Mouse (Mus musculus): ENCODE data around the gene Trpm6.
A peak's percentile ranks its signal among the peaks of the same experiment; 100 is the strongest.

The Trpm6 gene

DNA sequence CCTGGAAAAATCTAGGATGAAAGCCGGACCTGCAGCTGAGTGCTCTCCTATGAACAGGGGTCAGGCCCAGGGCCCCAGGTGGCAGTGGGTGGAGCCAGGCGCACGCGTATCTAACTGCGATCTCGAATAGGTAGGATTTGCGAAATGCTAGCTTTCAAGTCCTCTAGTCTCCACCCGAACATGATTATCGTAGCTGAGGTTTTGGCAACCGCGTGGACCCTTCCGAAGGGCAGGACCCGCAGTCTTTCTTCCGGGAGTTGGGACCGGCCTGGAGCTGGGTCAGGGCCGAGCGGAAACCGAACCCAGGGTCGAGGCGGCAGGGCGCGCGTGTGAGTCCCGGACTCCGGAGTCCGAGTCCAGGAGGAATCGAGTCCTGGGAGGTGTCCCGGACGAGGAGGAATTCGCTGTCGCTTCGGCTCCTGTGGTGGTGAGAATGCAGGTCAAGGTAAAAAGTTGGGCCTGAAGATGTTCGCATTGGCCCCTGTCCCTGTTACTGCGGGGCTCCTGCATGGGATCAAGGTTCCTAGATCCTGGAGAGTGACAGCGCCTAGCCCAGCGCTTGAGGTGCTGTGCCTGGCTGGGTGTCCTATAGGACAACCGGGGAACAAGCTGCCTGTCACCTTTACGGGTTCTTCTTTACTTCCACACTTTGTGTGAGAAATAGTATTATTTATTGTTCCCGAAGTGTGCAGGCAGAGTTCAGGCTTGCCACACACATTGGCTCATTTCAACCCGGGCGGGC, at the start of gene Trpm6:
TSS of gene Trpm6 (plus strand) at position 386 of the 742 bp plus-strand sequence.
- no peak for DNase-seq

DNA sequence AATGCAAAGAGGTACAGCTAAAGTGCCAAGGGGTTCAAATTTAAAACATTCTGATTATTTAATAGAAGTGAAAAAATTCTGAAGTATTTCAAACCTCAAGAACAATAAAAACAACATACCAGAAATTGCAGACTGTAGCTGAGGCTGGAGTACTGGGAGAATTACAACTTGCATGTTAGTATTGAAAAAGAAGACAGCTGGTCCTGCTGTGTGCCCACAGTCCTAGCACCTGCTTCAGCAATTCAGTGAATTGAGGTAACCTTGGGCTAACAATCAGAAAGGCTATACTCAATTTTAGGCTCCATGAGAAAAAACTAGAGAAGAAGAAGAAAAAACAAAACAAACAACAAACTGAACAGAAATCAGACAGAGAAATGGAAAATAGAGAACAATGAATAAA, 41.7 kb upstream of the Trpm6 start:
- DNase-seq = no peak

DNA sequence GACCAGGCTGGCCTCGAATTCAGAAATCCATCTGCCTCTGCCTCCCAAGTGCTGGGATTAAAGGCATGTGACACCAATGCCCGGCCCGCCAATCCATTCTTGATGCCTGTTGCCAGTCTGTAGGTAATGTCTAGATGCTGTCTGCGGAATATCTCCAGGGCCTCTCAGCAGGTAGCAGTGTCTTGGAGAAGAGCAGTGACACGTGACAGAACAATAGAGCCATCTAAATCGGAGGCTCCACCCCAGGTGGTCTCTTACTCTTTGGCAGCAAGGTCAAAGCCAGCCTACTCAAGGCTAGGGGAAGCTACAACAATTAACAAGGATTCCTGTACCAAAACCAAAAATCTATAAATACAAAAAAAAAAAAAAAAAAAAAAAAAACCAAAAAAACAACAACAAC, 38.9 kb upstream of the Trpm6 start:
- no peak for DNase-seq

GRCm38 (mm10) chr19:18711589-18711988, 38.2 kb upstream of the Trpm6 start:
- no peak for DNase-seq

- no peak for DNase-seq
Observed at GRCm38 (mm10) chr19:18712153-18712865, 37.5 kb upstream of the Trpm6 start.

- DNase-seq = peak; percentile 99
Observed at GRCm38 (mm10) chr19:18712866-18713300, 36.9 kb upstream of the Trpm6 start, which contains the start of gene D030056L22Rik. Gene D030056L22Rik (plus strand): TSS chr19:18713193.

GRCm38 (mm10) chr19:18713357-18713756, 36.4 kb upstream of the Trpm6 start:
- peak; percentile 63 for DNase-seq

DNA sequence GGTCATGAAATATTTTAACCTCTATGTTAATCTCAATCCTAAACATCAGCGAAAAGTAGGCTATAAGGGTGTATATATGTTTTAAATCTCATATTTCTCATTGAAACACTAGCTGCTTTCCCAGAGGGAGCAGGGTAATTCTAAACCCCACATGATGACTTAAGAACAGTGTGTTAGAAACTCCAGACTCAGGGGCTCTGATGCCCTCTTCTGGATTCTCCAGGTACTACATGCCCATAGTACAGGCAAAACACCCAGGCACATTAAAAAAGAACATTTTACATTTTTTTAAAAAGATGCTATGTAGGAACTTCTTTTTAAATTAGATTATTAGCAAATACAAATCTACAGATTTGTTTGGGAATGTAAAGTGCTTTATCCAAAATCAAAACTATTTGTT, 33.4 kb upstream of the Trpm6 start:
- peak; percentile 77 for DNase-seq

- DNase-seq = no peak
Observed at GRCm38 (mm10) chr19:18720337-18720736, 29.4 kb upstream of the Trpm6 start.

DNA sequence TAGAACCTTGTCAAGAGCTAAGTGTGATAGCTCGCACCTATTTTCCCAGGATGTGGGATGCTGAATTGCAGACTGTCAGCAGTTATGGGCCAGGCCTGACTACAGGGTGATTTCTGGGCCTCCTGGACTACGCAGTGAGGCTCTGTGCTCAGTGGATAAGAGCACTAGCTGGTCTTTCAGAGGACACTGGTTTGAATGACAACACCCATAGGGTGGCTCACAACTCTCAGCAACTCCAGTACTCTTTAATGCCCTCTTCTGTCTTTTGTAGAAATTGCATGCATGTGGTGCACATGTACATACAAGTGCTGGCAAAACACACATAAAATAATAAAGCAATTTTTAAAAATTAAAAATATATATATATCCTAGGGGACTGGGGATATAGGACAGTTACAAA, 24.6 kb upstream of the Trpm6 start:
- no peak for DNase-seq

GRCm38 (mm10) chr19:18730255-18730654, 19.5 kb upstream of the Trpm6 start:
- no peak for DNase-seq

DNA sequence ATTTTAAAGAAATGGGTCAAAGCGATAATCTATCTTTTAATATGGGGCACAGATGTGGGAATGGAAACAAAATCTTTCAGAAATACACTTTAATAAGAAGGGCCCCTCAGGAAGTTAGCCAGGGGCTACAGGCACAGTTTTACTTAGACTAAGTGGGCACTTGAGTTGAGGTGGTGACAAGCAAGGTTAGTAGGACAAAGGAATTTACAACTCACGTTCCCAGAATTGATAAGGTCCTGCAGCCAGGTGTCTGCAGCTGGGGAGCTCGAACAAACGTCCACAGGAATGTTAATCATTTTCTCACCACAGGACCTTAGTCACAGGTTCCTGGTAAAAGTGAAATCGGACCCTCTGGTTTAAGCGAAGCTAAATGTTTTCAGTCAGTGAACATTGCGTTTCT, 18.7 kb upstream of the Trpm6 start:
- DNase-seq = no peak

- no peak for DNase-seq
Observed at GRCm38 (mm10) chr19:18735901-18736300, 13.9 kb upstream of the Trpm6 start.

- DNase-seq = no peak
Observed at GRCm38 (mm10) chr19:18739146-18739545, 10.6 kb upstream of the Trpm6 start.

DNA sequence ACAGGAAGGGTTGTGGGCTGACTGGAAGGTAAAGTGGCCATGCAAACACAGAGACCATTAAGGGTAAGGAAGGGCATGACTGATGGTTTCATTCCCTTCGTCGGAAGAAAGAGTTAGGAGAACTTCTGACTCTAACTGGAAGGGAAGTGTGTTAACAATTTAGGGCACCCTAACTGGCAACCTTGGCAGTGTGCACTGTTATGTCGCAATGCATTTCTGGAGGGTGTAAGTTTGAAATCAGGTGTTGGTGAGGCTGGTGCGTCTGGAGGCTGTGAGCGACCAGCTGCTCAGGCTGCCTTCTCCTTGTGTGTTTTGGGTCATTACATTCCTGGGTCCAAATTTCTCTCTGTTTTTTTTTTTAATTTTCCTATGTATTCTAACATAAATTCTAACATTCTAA, 5.8 kb upstream of the Trpm6 start:
- no peak for DNase-seq

GRCm38 (mm10) chr19:18746576-18747340, 3.0 kb upstream of the Trpm6 start:
- DNase-seq = no peak

GRCm38 (mm10) chr19:18747379-18747778, 2.4 kb upstream of the Trpm6 start:
- no peak for DNase-seq

DNA sequence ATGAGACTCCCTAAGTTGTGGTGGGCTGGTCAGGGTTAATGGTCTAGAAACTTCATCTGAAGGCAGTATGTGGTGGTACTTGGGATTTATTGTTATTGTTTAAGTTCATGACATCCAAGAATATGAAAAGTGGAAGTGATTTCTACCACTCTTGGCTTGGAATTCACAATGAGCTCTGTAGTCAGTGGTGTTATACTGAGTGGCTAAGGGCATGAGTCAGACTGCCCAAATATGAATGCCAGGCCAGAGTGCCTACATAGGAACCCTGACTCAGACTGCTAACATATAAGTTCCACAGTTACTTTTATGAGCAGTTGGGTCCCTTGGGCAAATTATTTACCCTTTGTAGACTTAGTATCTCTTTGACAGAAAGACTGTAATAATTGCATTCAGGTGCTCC, 7.4 kb downstream of the Trpm6 start:
- DNase-seq = no peak

- no peak for DNase-seq
Observed at GRCm38 (mm10) chr19:18757706-18758105, 7.9 kb downstream of the Trpm6 start.

DNA sequence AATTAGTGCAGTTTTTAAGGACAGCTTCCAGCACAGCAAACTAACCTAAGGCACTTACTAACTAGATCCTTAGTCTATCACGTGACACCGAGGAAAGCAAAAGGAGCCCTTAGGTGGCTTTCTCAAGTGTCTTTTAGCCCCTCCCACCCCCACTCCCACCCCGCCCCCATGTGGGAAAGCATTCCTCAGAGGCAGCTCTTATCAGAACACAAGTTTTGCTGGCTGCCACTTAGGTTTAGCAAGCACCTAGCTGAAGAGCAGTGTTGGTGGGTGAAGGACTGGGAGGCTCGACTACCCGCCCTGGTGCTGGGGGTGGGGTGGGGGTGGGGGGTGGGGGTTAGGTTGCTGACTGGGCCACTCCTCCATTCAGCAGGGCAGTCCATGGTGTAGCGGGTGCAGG, 8.5 kb downstream of the Trpm6 start:
- DNase-seq = no peak

DNA sequence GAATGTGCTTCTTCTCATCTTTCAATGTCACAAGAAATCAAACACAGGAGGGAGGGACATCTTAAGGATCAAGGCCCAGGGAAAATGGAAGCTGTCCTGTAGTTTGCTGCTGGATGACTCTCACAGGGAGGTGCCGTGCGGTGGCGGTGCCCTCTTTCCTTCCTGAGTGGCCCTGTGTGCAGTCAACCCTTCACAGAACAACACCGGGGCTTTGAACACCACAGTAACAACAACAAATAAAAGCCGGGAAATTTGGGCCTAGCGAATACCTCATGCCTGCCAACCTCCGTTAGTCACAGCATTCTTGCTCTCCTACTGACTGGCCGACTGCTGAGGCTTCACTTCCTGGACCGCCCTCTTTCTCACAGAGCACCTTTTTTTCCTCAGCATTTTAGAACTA, 9.1 kb downstream of the Trpm6 start:
- DNase-seq = no peak

DNA sequence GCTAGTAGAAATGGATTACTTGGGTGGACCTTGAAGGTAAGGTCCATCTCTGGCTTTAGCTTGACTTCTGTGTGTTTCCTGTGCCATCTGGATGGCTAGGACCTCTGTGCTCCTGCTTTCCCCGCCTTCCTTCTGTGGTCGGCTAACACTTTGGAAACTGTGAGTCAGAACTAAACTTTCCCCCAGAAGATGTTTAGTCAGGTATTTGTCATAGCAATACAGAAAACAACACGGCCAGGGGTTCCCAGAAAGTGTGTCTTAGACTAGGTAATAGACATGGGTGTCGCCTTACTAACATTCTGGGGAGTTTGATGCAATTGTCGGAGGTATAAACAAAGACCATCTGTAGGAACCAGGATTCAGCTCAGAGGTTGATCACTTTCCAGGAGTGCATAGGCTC, 16.6 kb downstream of the Trpm6 start:
- no peak for DNase-seq

GRCm38 (mm10) chr19:18771048-18771447, 21.3 kb downstream of the Trpm6 start:
- DNase-seq = no peak

DNA sequence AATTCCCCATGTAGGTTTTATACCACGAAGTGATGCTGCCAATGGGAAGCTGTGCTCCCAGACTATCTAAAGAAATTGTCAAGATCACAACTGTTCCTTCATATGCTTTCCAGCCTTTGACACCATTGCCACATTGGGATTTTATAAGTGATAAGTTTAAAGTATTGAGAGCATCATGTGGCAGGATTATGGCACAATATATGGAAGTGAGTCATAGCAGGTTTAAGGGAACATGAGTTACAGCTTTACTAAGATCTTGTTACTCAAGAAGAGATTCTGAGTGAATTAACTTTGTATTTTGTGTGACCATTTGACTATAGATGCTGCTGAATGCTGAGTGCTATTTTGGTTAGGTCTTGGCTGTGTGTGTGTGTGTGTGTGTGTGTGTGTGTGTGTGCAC, 21.8 kb downstream of the Trpm6 start:
- no peak for DNase-seq

Measured in right cerebral cortex, postnatal 4 days (tissue).